Mouse (Mus musculus): ENCODE data around the gene Atp8b4.

Atp8b4 gene

GRCm38 (mm10) chr2:126507477-126507876 is 7.0 kb upstream of the Atp8b4 start:
- peaks cover 14% of the 10 kb centered on the region for H3K9me3 ChIP-seq (ENCODE audit: low read length)
- TF ChIP-seq CTCF (conservative IDR thresholded peaks at IDR 0.05; ENCODE audit: low read length) (no peak), POU5F1 (IDR thresholded peaks at IDR 0.05; ENCODE audit: borderline replicate concordance, low read length) (no peak), NANOG (IDR thresholded peaks at IDR 0.05; ENCODE audit: borderline replicate concordance, low read length) (no peak)
- H3K27me3 ChIP-seq (ENCODE audit: insufficient read depth, low read length): no peaks in the 10 kb centered on the region
- H3K4me1 ChIP-seq (replicated peaks; ENCODE audit: low read depth, low read length): peaks cover 3% of the 10 kb centered on the region
- H3K4me3 ChIP-seq (replicated peaks; ENCODE audit: low read length): no peak overlapping the region
- no peaks in the 10 kb centered on the region for H3K36me3 ChIP-seq (ENCODE audit: insufficient read depth, low read length)

GRCm38 (mm10) chr2:126505156-126505555 is 4.7 kb upstream of the Atp8b4 start:
- no peak overlapping the region for H3K4me3 ChIP-seq (replicated peaks; ENCODE audit: low read length)
- TF ChIP-seq CTCF (conservative IDR thresholded peaks at IDR 0.05; ENCODE audit: low read length) (no peak), POU5F1 (IDR thresholded peaks at IDR 0.05; ENCODE audit: borderline replicate concordance, low read length) (no peak), NANOG (IDR thresholded peaks at IDR 0.05; ENCODE audit: borderline replicate concordance, low read length) (no peak)
- H3K27me3 ChIP-seq (ENCODE audit: insufficient read depth, low read length): no peaks in the 10 kb centered on the region
- peaks cover 5% of the 10 kb centered on the region for H3K9me3 ChIP-seq (ENCODE audit: low read length)
- peaks cover 4% of the 10 kb centered on the region for H3K4me1 ChIP-seq (replicated peaks; ENCODE audit: low read depth, low read length)
- H3K36me3 ChIP-seq (ENCODE audit: insufficient read depth, low read length): no peaks in the 10 kb centered on the region

- H3K9me3 ChIP-seq (ENCODE audit: low read length): peaks cover 5% of the 10 kb centered on the region
- no peak for TF ChIP-seq POU5F1 (IDR thresholded peaks at IDR 0.05; ENCODE audit: borderline replicate concordance, low read length)
- no peak for TF ChIP-seq CTCF (conservative IDR thresholded peaks at IDR 0.05; ENCODE audit: low read length)
- TF ChIP-seq NANOG (IDR thresholded peaks at IDR 0.05; ENCODE audit: borderline replicate concordance, low read length): no peak
- no peaks in the 10 kb centered on the region for H3K27me3 ChIP-seq (ENCODE audit: insufficient read depth, low read length)
- H3K4me3 ChIP-seq (replicated peaks; ENCODE audit: low read length): no peak overlapping the region
- H3K4me1 ChIP-seq (replicated peaks; ENCODE audit: low read depth, low read length): peaks cover 12% of the 10 kb centered on the region
- H3K36me3 ChIP-seq (ENCODE audit: insufficient read depth, low read length): no peaks in the 10 kb centered on the region
Measured at GRCm38 (mm10) chr2:126499730-126500129, 744 bp downstream of the Atp8b4 start.

- no peak for TF ChIP-seq CTCF (conservative IDR thresholded peaks at IDR 0.05; ENCODE audit: low read length)
- no peak for TF ChIP-seq POU5F1 (IDR thresholded peaks at IDR 0.05; ENCODE audit: borderline replicate concordance, low read length)
- no peak for TF ChIP-seq NANOG (IDR thresholded peaks at IDR 0.05; ENCODE audit: borderline replicate concordance, low read length)
- Histone ChIP-seq H3K9me3 (ENCODE audit: low read length) (peaks cover 5% of the 10 kb centered on the region), H3K4me3 (replicated peaks; ENCODE audit: low read length) (no peak overlapping the region), H3K36me3 (ENCODE audit: insufficient read depth, low read length) (no peaks in the 10 kb centered on the region), H3K4me1 (replicated peaks; ENCODE audit: low read depth, low read length) (peaks cover 12% of the 10 kb centered on the region), H3K27me3 (ENCODE audit: insufficient read depth, low read length) (no peaks in the 10 kb centered on the region)
Measured at GRCm38 (mm10) chr2:126498761-126499452, 1.6 kb downstream of the Atp8b4 start.

GRCm38 (mm10) chr2:126496838-126497237 is 3.6 kb downstream of the Atp8b4 start:
- no peaks in the 10 kb centered on the region for H3K27me3 ChIP-seq (ENCODE audit: insufficient read depth, low read length)
- no peaks in the 10 kb centered on the region for H3K9me3 ChIP-seq (ENCODE audit: low read length)
- no peaks in the 10 kb centered on the region for H3K36me3 ChIP-seq (ENCODE audit: insufficient read depth, low read length)
- H3K4me3 ChIP-seq (replicated peaks; ENCODE audit: low read length): no peak overlapping the region
- peaks cover 12% of the 10 kb centered on the region for H3K4me1 ChIP-seq (replicated peaks; ENCODE audit: low read depth, low read length)
- TF ChIP-seq NANOG (IDR thresholded peaks at IDR 0.05; ENCODE audit: borderline replicate concordance, low read length) (no peak), CTCF (conservative IDR thresholded peaks at IDR 0.05; ENCODE audit: low read length) (no peak), POU5F1 (IDR thresholded peaks at IDR 0.05; ENCODE audit: borderline replicate concordance, low read length) (no peak)

DNA sequence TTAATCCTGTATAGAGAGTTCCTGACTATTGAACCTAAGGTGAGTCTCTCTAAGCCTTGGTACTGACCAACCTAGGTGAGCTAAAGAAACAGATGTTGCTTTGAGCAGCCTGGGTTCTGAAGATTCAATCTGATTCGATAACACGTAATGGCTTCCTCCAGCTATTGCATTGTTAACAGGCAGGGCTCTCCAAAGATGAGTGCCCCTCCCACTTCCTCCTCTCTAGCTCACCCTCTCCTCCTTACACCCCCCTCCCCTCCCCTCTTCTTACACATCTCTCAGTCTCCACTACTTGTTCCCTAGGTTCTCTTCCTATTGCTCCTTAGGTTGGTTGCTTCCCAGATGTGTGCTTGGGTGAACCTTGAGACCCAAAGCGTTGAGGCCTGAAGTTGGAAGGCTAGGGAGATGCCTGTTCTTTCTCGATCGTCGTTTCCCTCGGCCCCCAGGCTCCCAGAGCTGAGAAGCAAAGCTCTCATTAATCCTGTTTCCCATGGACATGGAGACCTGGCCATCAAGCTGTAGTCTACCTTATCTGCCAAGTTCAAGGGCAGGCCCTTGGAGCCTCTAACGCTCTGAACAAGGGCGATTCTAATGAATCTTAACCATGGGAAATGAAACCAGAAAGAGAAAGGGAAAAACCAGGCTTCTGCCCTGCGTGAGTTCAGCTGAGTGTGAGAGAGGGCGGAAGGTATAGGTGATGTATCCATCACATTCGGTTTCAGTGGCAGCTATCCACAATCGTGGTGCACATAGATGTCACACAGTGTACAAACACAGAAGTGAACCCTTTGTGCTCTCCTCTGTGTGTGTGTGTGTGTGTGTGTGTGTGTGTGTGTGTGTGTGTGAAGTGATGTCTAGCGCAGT is 4.4 kb downstream of the Atp8b4 start:
- no peaks in the 10 kb centered on the region for H3K27me3 ChIP-seq (ENCODE audit: insufficient read depth, low read length)
- no peaks in the 10 kb centered on the region for H3K36me3 ChIP-seq (ENCODE audit: insufficient read depth, low read length)
- no peak overlapping the region for H3K4me3 ChIP-seq (replicated peaks; ENCODE audit: low read length)
- TF ChIP-seq NANOG (IDR thresholded peaks at IDR 0.05; ENCODE audit: borderline replicate concordance, low read length) (no peak), POU5F1 (IDR thresholded peaks at IDR 0.05; ENCODE audit: borderline replicate concordance, low read length) (no peak), CTCF (conservative IDR thresholded peaks at IDR 0.05; ENCODE audit: low read length) (no peak)
- H3K9me3 ChIP-seq (ENCODE audit: low read length): no peaks in the 10 kb centered on the region
- peaks cover 12% of the 10 kb centered on the region for H3K4me1 ChIP-seq (replicated peaks; ENCODE audit: low read depth, low read length)

GRCm38 (mm10) chr2:126495230-126495629 is 5.2 kb downstream of the Atp8b4 start:
- TF ChIP-seq POU5F1 (IDR thresholded peaks at IDR 0.05; ENCODE audit: borderline replicate concordance, low read length): no peak
- TF ChIP-seq CTCF (conservative IDR thresholded peaks at IDR 0.05; ENCODE audit: low read length): no peak
- no peak for TF ChIP-seq NANOG (IDR thresholded peaks at IDR 0.05; ENCODE audit: borderline replicate concordance, low read length)
- Histone ChIP-seq H3K4me1 (replicated peaks; ENCODE audit: low read depth, low read length) (peaks cover 12% of the 10 kb centered on the region), H3K27me3 (ENCODE audit: insufficient read depth, low read length) (no peaks in the 10 kb centered on the region), H3K4me3 (replicated peaks; ENCODE audit: low read length) (no peak overlapping the region), H3K36me3 (ENCODE audit: insufficient read depth, low read length) (no peaks in the 10 kb centered on the region), H3K9me3 (ENCODE audit: low read length) (no peaks in the 10 kb centered on the region)

DNA sequence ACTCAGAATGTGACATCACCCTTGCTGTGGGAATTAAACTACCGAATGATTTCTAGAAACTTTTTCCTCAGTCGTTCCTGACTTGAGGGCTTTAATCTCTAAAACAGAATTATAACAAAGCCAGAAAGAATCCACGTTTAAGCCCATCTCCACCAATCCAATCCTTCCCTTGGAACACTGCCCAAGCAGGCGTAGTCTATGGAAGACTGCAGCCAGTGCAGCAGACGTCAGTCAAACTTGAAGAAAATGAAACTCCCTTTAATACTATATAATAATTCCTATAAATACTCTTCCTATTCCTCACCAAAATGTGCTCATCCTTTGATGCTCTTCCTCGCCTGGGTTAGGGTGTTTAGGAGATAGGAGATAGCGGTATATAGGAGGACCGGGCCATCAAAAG is 7.2 kb downstream of the Atp8b4 start:
- no peaks in the 10 kb centered on the region for H3K27me3 ChIP-seq (ENCODE audit: insufficient read depth, low read length)
- peaks cover 6% of the 10 kb centered on the region; the same call in 1 of the 2 replicates for H3K4me1 ChIP-seq (replicated peaks; ENCODE audit: low read depth, low read length)
- H3K9me3 ChIP-seq (ENCODE audit: low read length): no peaks in the 10 kb centered on the region

More for the DNA sequence above, 7.2 kb downstream of the Atp8b4 start:
- Histone ChIP-seq H3K36me3 (ENCODE audit: insufficient read depth, low read length) (no peaks in the 10 kb centered on the region), H3K4me3 (replicated peaks; ENCODE audit: low read length) (no peak overlapping the region)
- no peak for TF ChIP-seq NANOG (IDR thresholded peaks at IDR 0.05; ENCODE audit: borderline replicate concordance, low read length)
- no peak for TF ChIP-seq CTCF (conservative IDR thresholded peaks at IDR 0.05; ENCODE audit: low read length)
- no peak for TF ChIP-seq POU5F1 (IDR thresholded peaks at IDR 0.05; ENCODE audit: borderline replicate concordance, low read length)
